Comparison of ENCODE assay signal across 12 mouse cellular contexts in the genomic region with DNA sequence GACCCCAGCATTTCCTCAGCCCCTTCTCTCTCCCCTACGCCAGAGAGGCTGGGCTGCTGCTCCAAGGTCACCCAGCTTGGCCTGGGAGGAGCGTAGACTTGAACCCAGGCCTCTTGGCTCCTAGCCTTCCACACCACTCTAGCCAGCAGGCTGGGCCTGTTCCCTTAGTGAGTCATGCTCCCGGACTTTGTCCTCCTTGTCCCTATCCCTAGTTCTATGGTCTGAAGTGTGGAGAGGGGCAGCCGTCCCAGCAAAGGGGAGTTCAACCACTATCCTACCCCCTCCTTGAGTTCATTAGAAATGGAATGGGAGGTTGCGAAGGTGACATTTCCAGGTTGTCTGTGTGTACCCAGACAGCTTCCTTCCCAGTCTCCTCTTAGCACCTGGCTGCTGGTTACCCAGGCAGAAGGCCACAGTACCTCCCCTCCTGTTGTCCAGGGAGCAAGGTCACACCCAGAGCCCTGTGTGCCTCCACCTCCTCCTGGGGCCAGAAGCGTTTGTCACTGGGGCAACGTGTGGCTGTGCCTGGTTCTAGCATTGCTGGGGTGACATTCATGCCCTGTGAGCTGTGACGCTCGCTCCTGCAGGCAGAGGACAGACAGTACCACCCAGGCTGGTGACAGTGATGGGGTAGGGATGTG. TPM values are rescaled to one million over a fixed set of nuclear protein-coding genes. Genes with fewer than 3 reads are reported as not detected.
DNase-seq lines count a peak whose midpoint lies in the region; ATAC-seq lines count a peak whose summit lies in the region.
"Had no signal": no experiment of that assay in that cellular context is flagged by ENCODE, and none has a peak within 500 bp of the region (broad histone marks: within the 10 kb centered on the region; RNA-seq: fewer than 3 reads in every experiment).

No protein-coding gene starts in this region.

- H3K27me3 ChIP-seq in midbrain, embryonic 10.5 days (ENCODE audit: low read depth, poor library complexity, severe bottlenecking), result peaks cover 12% of the 10 kb centered on the region; the same call in 1 of the 2 replicates
- no peaks in the 10 kb centered on the region for H3K27me3 ChIP-seq in midbrain, embryonic 11.5 days (ENCODE audit: control insufficient read depth, insufficient read depth, low read length)
- H3K27me3 ChIP-seq in splenic B cell, adult 2 months (ENCODE audit: control insufficient read depth, insufficient read depth, low read length, poor library complexity, severe bottlenecking), result no peaks in the 10 kb centered on the region

- peaks cover 6% of the 10 kb centered on the region; the same call in 1 of the 2 replicates for H3K36me3 ChIP-seq in midbrain, embryonic 10.5 days
- no peaks in the 10 kb centered on the region for H3K36me3 ChIP-seq in midbrain, embryonic 11.5 days (ENCODE audit: control insufficient read depth, insufficient read depth, low read length)
- no peaks in the 10 kb centered on the region for H3K36me3 ChIP-seq in splenic B cell, adult 2 months (ENCODE audit: control insufficient read depth, insufficient read depth, low read length, poor library complexity, severe bottlenecking)

- H3K4me2 ChIP-seq in midbrain, embryonic 11.5 days, result no peak overlapping the region
- H3K4me2 ChIP-seq: midbrain, embryonic 12.5 days had no signal

- no peaks in the 10 kb centered on the region for H3K9me3 ChIP-seq in midbrain, embryonic 10.5 days (replicated peaks)
- H3K9me3 ChIP-seq in midbrain, embryonic 11.5 days (ENCODE audit: control insufficient read depth, low read length), result no peaks in the 10 kb centered on the region
- H3K9me3 ChIP-seq: midbrain, embryonic 12.5 days had no signal

- no peak overlapping the region for H3K4me3 ChIP-seq in midbrain, embryonic 10.5 days
- no peak overlapping the region for H3K4me3 ChIP-seq in midbrain, embryonic 11.5 days (ENCODE audit: low read depth, low read length)
- H3K4me3 ChIP-seq: midbrain, embryonic 12.5 days had no signal

- H3K4me1 ChIP-seq in midbrain, embryonic 10.5 days, result peaks cover 88% of the 10 kb centered on the region
- H3K4me1 ChIP-seq in midbrain, embryonic 11.5 days (ENCODE audit: control insufficient read depth, insufficient read depth, low read length), result peaks cover 55% of the 10 kb centered on the region

- 64% methylated on average over 9 of the region's 9 CpGs for WGBS in midbrain, embryonic 10.5 days
- WGBS in midbrain, embryonic 11.5 days, result 62% methylated on average over 9 of the region's 9 CpGs

- H3K9ac ChIP-seq in midbrain, embryonic 11.5 days (ENCODE audit: low read length), result no peak overlapping the region
- H3K9ac ChIP-seq: midbrain, embryonic 12.5 days had no signal

- peak; percentile 70 to 84 for DNase-seq in adrenal gland, adult (ENCODE audit: inconsistent age in 2 of 2, low spot score in 1 of 2)
- DNase-seq in adrenal gland, adult 8-10 months, result no peak
- no peak for DNase-seq in midbrain, embryonic 10.5 days (ENCODE audit: low spot score)
- no peak for DNase-seq in midbrain, embryonic 11.5 days (ENCODE audit: low spot score, missing footprints)
- DNase-seq in kidney, adult 8-10 months, result peak; percentile 71 to 72
- DNase-seq in splenic B cell, adult 2 months (ENCODE audit: low read depth, low spot score), result peak; percentile 28
- no peak for DNase-seq in yolk sac, embryonic 10.5 days (ENCODE audit: low spot score)
- no peak for DNase-seq in retina, postnatal 1 day
- DNase-seq: cerebellum, adult 11-12 months; liver; right cerebral cortex, adult 18-20 months had no signal

- peak overlapping the region; percentile 88 for H3K27ac ChIP-seq in midbrain, embryonic 10.5 days (replicated peaks)
- H3K27ac ChIP-seq in midbrain, embryonic 11.5 days (ENCODE audit: low read depth, low read length), result no peak overlapping the region

- no peak for ATAC-seq in midbrain, embryonic 11.5 days (ENCODE audit: low FRiP score)

RNA-seq across cellular contexts. Expression of gene Ahdc1, which starts 39.3 kb away (rescaled TPM):
- 100 to 1,000 TPM in 1 of 4 experiments, 10 to 100 TPM in 3; 72.0 to 109 (median 82.9) TPM for total RNA-seq in adrenal gland, adult 8-10 months (2022)
- polyA plus RNA-seq in midbrain, embryonic 10.5 days (2016; fragmentation: Nextera tagmentation; extraction: Ambion mirVana), result 5.7 and 5.8 TPM in 2 replicates
- polyA plus RNA-seq in midbrain, embryonic 11.5 days (2014; fragmentation: Nextera tagmentation; extraction: Ambion mirVana), result 4.9 and 5.3 TPM in 2 replicates

Comparison
In these comparisons a context has a peak if more than half of its experiments do, and no peak if none do; other contexts are left out.
1. DNase-seq: peak in adrenal gland, adult (2 of 2), kidney, adult 8-10 months (2 of 2) and splenic B cell, adult 2 months (single experiment); none in adrenal gland, adult 8-10 months (single experiment), midbrain, embryonic 10.5 days (single experiment), midbrain, embryonic 11.5 days (single experiment), yolk sac, embryonic 10.5 days (single experiment) and retina, postnatal 1 day (single experiment).